Mouse (Mus musculus) bone marrow, adult 2 months (tissue): ENCODE measurements around the gene Rtp4. TPM values are rescaled to one million over a fixed set of nuclear protein-coding genes. Genes with fewer than 3 reads are reported as not detected.

Experiments
- H3K27ac ChIP-seq: fragments of 200-500 bp; 2 replicates; pipeline ENCODE4 v1.5.1; 2012; ENCODE audit warnings: low read depth, mild to moderate bottlenecking, control low read depth, inconsistent platforms, low read length; ENCODE audit not compliant: control insufficient read depth, poor library complexity, insufficient read depth
- H3K4me1 ChIP-seq: fragments of 200-500 bp; 2 replicates; pipeline ENCODE4 v1.6.1; 2011; ENCODE audit warnings: low read length; ENCODE audit not compliant: control insufficient read depth, insufficient read depth
- H3K4me3 ChIP-seq: fragments of 200-500 bp; replicated peaks from 2 replicates; pipeline ENCODE3; 2011; ENCODE audit warnings: mild to moderate bottlenecking, low read depth, low read length, control low read depth; ENCODE audit not compliant: control insufficient read depth
- CTCF ChIP-seq: fragments of 200-500 bp; IDR thresholded peaks from 2 replicates; pipeline ENCODE4 v1.5.1; 2011; ENCODE audit warnings: low read length, control low read depth; ENCODE audit not compliant: control insufficient read depth, insufficient read depth
- POLR2A ChIP-seq: fragments of 200-500 bp; IDR thresholded peaks from 2 replicates; pipeline ENCODE4 v1.6.1; 2011; ENCODE audit warnings: low read depth, mild to moderate bottlenecking, control low read depth, low read length, borderline replicate concordance; ENCODE audit not compliant: control insufficient read depth
- WGBS: fragments of 180-500 bp; shearing (Covaris S2); methylation state at CpG from one replicate; pipeline ENCODE4 v1.1.7; 2018; 5-methylcytosine and 5-hydroxymethylcytosine counted together
- polyA plus RNA-seq: library from polyadenylated mRNA; stranded (reverse); fragments of >200 nt; gene quantifications from 2 replicates; pipeline ENCODE4 v1.2.4, GENCODE M21; 2011; ENCODE audit warnings: low replicate concordance; ENCODE audit not compliant: missing spikeins, insufficient read depth, insufficient read length

The Rtp4 gene
- polyA plus RNA-seq, 1 experiment, result 25.6 TPM

GRCm38 (mm10) chr16:23574561-23574960 lies 54.5 kb downstream of the Rtp4 start:
- no peaks in the 10 kb centered on the region for H3K4me1 ChIP-seq
- WGBS, result 93% methylated on average over 2 of the region's 2 CpGs
- TF ChIP-seq CTCF, result no peak
- no peak for TF ChIP-seq POLR2A
- no peak overlapping the region for H3K27ac ChIP-seq
- H3K4me3 ChIP-seq, result no peak overlapping the region

- 31% methylated on average over 5 of the region's 5 CpGs for WGBS
Measured at GRCm38 (mm10) chr16:23591119-23592105, 71.3 kb downstream of the Rtp4 start.

DNA sequence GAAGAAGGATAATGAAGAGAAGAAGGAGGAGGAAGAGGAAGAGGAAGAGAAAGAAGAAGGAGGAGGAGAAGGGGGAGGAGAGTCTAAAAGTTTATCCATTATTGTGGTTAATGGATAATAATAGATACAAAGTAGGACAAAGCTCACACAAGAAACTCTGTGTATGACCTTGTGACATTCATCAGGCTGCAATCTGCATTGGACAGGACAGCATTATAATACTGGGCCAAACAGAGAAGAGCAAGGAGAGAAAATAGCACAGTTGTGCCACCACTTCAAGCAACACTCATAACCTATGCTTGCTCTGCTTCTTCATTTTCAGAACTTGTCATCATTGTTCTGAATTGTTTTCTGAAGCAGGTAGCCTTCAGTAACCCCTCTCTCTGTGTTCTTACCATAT lies 72.4 kb downstream of the Rtp4 start:
- Histone ChIP-seq H3K27ac (no peak overlapping the region), H3K4me1 (no peaks in the 10 kb centered on the region; the same call in 1 of the 2 replicates), H3K4me3 (no peak overlapping the region)
- no peak for TF ChIP-seq POLR2A
- no peak for TF ChIP-seq CTCF

More at GRCm38 (mm10) chr16:23591119-23592105, 71.3 kb downstream of the Rtp4 start:
- Histone ChIP-seq H3K27ac (no peak overlapping the region), H3K4me1 (no peaks in the 10 kb centered on the region; the same call in 1 of the 2 replicates), H3K4me3 (no peak overlapping the region)
- TF ChIP-seq CTCF (no peak), POLR2A (no peak)

DNA sequence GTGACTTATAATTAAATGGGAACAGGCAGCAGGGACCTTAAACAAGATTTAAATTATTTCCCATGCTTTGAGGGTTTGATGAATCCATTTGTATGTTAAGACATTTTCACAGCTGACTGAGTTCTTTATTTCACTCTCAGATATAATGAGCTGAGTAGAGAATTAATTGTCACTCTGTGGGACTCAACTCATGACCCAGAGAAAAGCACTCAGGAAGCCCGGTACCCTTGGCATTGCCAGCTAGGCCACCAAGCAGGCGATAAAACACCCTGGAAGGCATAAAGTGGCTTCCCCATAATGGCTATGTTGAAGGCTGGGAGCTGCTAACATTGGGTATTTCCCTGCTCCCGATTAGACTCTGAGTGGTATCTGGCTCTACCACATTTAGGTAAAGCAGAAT lies 76.6 kb downstream of the Rtp4 start:
- H3K27ac ChIP-seq, result no peak overlapping the region
- no peaks in the 10 kb centered on the region; the same call in 1 of the 2 replicates for H3K4me1 ChIP-seq
- 77% methylated on average over 3 of the region's 3 CpGs for WGBS
- TF ChIP-seq CTCF (no peak), POLR2A (no peak)
- no peak overlapping the region for H3K4me3 ChIP-seq

GRCm38 (mm10) chr16:23597968-23598367 lies 77.9 kb downstream of the Rtp4 start:
- Histone ChIP-seq H3K27ac (no peak overlapping the region), H3K4me1 (no peaks in the 10 kb centered on the region), H3K4me3 (no peak overlapping the region)
- TF ChIP-seq CTCF, result no peak

DNA sequence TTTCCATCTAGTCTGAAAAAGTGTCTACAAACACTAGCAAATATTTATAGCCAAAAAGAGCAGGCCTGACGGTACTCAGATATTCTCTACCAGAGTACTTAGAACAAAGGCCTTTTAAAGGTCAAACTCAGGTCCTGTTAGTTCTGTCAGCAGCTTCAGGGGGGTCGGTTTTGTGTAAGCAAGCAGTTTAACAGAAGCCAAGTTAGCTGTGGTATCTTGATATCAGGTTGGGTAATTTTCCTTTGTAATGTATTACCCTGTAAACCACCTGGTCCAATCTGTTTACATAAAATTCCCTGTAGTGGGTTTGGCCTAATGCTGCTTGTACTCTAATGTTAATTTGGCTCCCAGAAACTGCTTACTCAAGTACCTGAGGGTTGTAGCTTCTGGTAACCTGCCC lies 86.1 kb downstream of the Rtp4 start:
- H3K27ac ChIP-seq, result no peak overlapping the region
- H3K4me3 ChIP-seq, result no peak overlapping the region
- no peak for TF ChIP-seq POLR2A
- 82% methylated on average over 2 of the region's 2 CpGs for WGBS
- no peaks in the 10 kb centered on the region for H3K4me1 ChIP-seq

- H3K4me1 ChIP-seq, result no peaks in the 10 kb centered on the region
- TF ChIP-seq POLR2A, result no peak
- TF ChIP-seq CTCF, result no peak
- no peak overlapping the region for H3K27ac ChIP-seq
- H3K4me3 ChIP-seq, result no peak overlapping the region
- WGBS, result 82% methylated on average over 7 of the region's 7 CpGs
Measured at GRCm38 (mm10) chr16:23606651-23607050, 86.6 kb downstream of the Rtp4 start.

DNA sequence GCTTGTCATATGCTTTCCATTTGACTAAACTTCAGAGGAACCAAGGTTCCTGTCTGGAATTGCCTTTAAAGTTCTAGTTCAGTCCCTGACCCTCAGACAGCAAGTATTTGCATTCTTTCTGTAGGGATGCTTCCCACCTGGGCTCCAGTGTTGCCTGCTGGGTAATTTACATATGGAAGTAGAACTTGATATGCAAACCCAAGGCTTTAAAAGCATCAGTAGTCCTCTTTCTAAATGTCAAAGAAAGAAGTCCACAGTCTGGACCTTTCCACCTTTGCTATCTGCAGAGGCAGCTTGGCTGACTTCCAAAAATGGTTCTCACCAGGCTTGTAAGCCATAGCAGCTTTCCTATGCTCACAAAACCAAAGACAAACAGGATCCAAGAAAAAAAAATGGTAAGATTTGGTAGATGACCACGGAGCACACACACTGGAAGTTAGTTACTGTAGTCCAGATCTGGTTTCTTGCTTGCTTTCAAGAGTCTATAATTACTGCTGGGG lies 87.9 kb downstream of the Rtp4 start:
- H3K4me3 ChIP-seq, result no peak overlapping the region
- 21% methylated on average over 1 of the region's 1 CpGs for WGBS
- H3K4me1 ChIP-seq, result no peaks in the 10 kb centered on the region
- TF ChIP-seq CTCF, result no peak
- no peak for TF ChIP-seq POLR2A
- H3K27ac ChIP-seq, result no peak overlapping the region
